Mouse (Mus musculus) CD4-positive helper T cell, adult 2 months (primary cell): ENCODE results near the gene Sh3rf1.

Source experiments
- DNase-seq: peaks from one replicate; pipeline ENCODE4 v3.0.0-alpha.2; 2012; ENCODE audit warnings: low read depth, missing footprints, low spot score

Gene Sh3rf1

GRCm38 (mm10) chr8:61286394-61286793 lies 62.7 kb downstream of the Sh3rf1 start:
- DNase-seq, result no peak

- DNase-seq, result no peak
Observed at GRCm38 (mm10) chr8:61286795-61287385, 63.2 kb downstream of the Sh3rf1 start.

- DNase-seq, result no peak
Observed at GRCm38 (mm10) chr8:61288006-61288566, 64.4 kb downstream of the Sh3rf1 start.

- DNase-seq, result no peak
Observed at GRCm38 (mm10) chr8:61288676-61289075, 65.0 kb downstream of the Sh3rf1 start.

- no peak for DNase-seq
Observed at GRCm38 (mm10) chr8:61295040-61295439, 71.4 kb downstream of the Sh3rf1 start.

GRCm38 (mm10) chr8:61295441-61295840 lies 71.8 kb downstream of the Sh3rf1 start:
- no peak for DNase-seq

- no peak for DNase-seq
Observed at GRCm38 (mm10) chr8:61298828-61299227, 75.2 kb downstream of the Sh3rf1 start.

- no peak for DNase-seq
Observed at GRCm38 (mm10) chr8:61301298-61302028, 77.8 kb downstream of the Sh3rf1 start.

- DNase-seq, result no peak
Observed at GRCm38 (mm10) chr8:61302029-61302368, 78.3 kb downstream of the Sh3rf1 start.

GRCm38 (mm10) chr8:61305451-61306070 lies 81.9 kb downstream of the Sh3rf1 start:
- peak; percentile 44 for DNase-seq

GRCm38 (mm10) chr8:61306501-61307112 lies 82.9 kb downstream of the Sh3rf1 start:
- DNase-seq, result no peak

- no peak for DNase-seq
Observed at GRCm38 (mm10) chr8:61308896-61309295, 85.2 kb downstream of the Sh3rf1 start.

GRCm38 (mm10) chr8:61309530-61310402 lies 86.1 kb downstream of the Sh3rf1 start:
- DNase-seq, result no peak

- no peak for DNase-seq
Observed at GRCm38 (mm10) chr8:61310403-61310871, 86.8 kb downstream of the Sh3rf1 start.

- DNase-seq, result no peak
Observed at GRCm38 (mm10) chr8:61313016-61313415, 89.3 kb downstream of the Sh3rf1 start.

- no peak for DNase-seq
Observed at GRCm38 (mm10) chr8:61316012-61316767, 92.5 kb downstream of the Sh3rf1 start.

GRCm38 (mm10) chr8:61316813-61317534 lies 93.3 kb downstream of the Sh3rf1 start:
- DNase-seq, result no peak

GRCm38 (mm10) chr8:61317535-61318136 lies 94.0 kb downstream of the Sh3rf1 start:
- DNase-seq, result no peak

GRCm38 (mm10) chr8:61321216-61321615 lies 97.5 kb downstream of the Sh3rf1 start:
- peak; percentile 57 for DNase-seq
